Mouse (Mus musculus): ENCODE data around the gene Sez6l. TPM values are rescaled to one million over a fixed set of nuclear protein-coding genes. Genes with fewer than 3 reads are reported as not detected.
"Not testable (repeated sequence)": the region's sequence is repeated elsewhere in the genome, so short reads cannot be mapped to it uniquely, and the experiment has no call there.

Sez6l gene
- polyA plus RNA-seq, 1 experiment from 2014 or later, result 35.5 TPM

DNA sequence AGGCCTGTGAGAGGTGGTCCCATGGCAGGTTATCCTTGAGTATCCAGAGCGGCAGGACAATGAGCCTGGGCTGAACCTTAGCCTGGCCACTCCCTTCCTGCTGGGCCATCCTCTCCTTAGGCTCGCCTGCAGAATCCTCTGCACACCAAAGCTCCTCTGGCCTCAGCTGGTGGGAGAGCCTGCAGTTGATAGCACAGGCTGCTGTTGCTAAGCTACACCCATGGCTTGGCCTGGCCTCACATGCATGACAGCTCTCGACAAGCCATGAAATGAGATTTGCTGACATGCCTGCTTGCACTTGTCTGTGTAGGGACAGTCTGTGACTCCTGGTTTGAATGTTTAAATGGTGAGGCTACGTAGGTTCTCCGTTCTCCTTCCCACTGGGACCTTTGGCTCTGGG, 160.3 kb downstream of the Sez6l start:
- Histone ChIP-seq H3K4me1 (replicated peaks; ENCODE audit: control insufficient read depth, insufficient read depth, low read length) (peaks cover 14% of the 10 kb centered on the region), H3K27me3 (ENCODE audit: control insufficient read depth, insufficient read depth, low read length) (no peaks in the 10 kb centered on the region), H3K9ac (no peak overlapping the region), H3K4me3 (replicated peaks; ENCODE audit: low read length) (no peak overlapping the region), H3K4me2 (replicated peaks) (no peak overlapping the region), H3K27ac (peak overlapping the region; percentile 66), H3K9me3 (ENCODE audit: control insufficient read depth, low read length) (no peaks in the 10 kb centered on the region), H3K36me3 (replicated peaks; ENCODE audit: control insufficient read depth, insufficient read depth) (peaks cover 15% of the 10 kb centered on the region)
- DNase-seq (ENCODE audit: low spot score) (no peak), ATAC-seq (ENCODE audit: low FRiP score) (peak; percentile 52; the same call in 1 of the 2 replicates)
- WGBS, result 23% methylated on average over 5 of the region's 5 CpGs

- H3K9ac ChIP-seq; H3K27ac ChIP-seq; H3K4me2 ChIP-seq (replicated peaks); H3K27me3 ChIP-seq (ENCODE audit: control insufficient read depth, insufficient read depth, low read length); H3K36me3 ChIP-seq (replicated peaks; ENCODE audit: control insufficient read depth, insufficient read depth); H3K9me3 ChIP-seq (ENCODE audit: control insufficient read depth, low read length); ATAC-seq (ENCODE audit: low FRiP score); H3K4me3 ChIP-seq (replicated peaks; ENCODE audit: low read length); DNase-seq (ENCODE audit: low spot score): not testable (repeated sequence)
- peaks cover 35% of the 10 kb centered on the region for H3K4me1 ChIP-seq (replicated peaks; ENCODE audit: control insufficient read depth, insufficient read depth, low read length)
- WGBS, result 81% methylated on average over 4 of the region's 4 CpGs
These were observed 164.2 kb downstream of the Sez6l start for GRCm38 (mm10) chr5:112412781-112413180.

GRCm38 (mm10) chr5:112411514-112412335, 165.3 kb downstream of the Sez6l start:
- H3K4me2 ChIP-seq (replicated peaks), result peak overlapping the region; percentile 40
- peak overlapping the region; percentile 78 for H3K27ac ChIP-seq
- DNase-seq (ENCODE audit: low spot score) (peak; percentile 72), ATAC-seq (ENCODE audit: low FRiP score) (peak; percentile 44; the same call in 1 of the 2 replicates)
- H3K4me3 ChIP-seq (replicated peaks; ENCODE audit: low read length), result no peak overlapping the region
- H3K36me3 ChIP-seq (replicated peaks; ENCODE audit: control insufficient read depth, insufficient read depth), result no peaks in the 10 kb centered on the region
- peaks cover 35% of the 10 kb centered on the region for H3K4me1 ChIP-seq (replicated peaks; ENCODE audit: control insufficient read depth, insufficient read depth, low read length)
- H3K9ac ChIP-seq, result 0 out of 2 replicates have a peak overlapping the region, but pooled peaks have one; percentile 9
- 12% methylated on average over 19 of the region's 19 CpGs for WGBS
- no peaks in the 10 kb centered on the region for H3K9me3 ChIP-seq (ENCODE audit: control insufficient read depth, low read length)
- no peaks in the 10 kb centered on the region for H3K27me3 ChIP-seq (ENCODE audit: control insufficient read depth, insufficient read depth, low read length)

DNA sequence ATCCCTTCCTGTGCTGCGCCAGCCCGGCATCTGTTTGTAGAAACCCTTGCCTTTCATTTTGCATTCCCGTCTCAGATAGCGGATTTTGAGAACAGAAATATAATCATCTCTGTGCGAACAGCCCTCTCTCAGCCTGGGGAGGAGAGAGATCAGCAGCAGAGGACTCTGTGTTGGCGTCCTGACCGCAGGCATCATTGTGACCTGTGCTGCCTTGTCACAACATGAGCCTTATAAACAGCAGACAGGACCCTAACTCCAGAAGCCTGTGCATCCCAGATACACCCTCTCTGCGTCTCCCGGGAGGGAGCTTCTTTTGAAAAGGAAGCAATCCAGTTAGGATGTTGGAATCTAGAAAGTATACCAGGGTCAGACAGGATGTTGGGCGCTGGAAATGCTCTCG, 165.9 kb downstream of the Sez6l start:
- peak; percentile 39; the same call in 1 of the 2 replicates for ATAC-seq (ENCODE audit: low FRiP score)
- H3K36me3 ChIP-seq (replicated peaks; ENCODE audit: control insufficient read depth, insufficient read depth), result no peaks in the 10 kb centered on the region
- 27% methylated on average over 11 of the region's 11 CpGs for WGBS
- H3K9me3 ChIP-seq (ENCODE audit: control insufficient read depth, low read length), result no peaks in the 10 kb centered on the region
- peak overlapping the region; percentile 78 for H3K27ac ChIP-seq
- no peak overlapping the region for H3K4me3 ChIP-seq (replicated peaks; ENCODE audit: low read length)
- H3K4me1 ChIP-seq (replicated peaks; ENCODE audit: control insufficient read depth, insufficient read depth, low read length), result peaks cover 29% of the 10 kb centered on the region
- 0 out of 2 replicates have a peak overlapping the region, but pooled peaks have one; percentile 16 for H3K9ac ChIP-seq
- no peak for DNase-seq (ENCODE audit: low spot score)
- peak overlapping the region; percentile 40 for H3K4me2 ChIP-seq (replicated peaks)
- no peaks in the 10 kb centered on the region for H3K27me3 ChIP-seq (ENCODE audit: control insufficient read depth, insufficient read depth, low read length)

DNA sequence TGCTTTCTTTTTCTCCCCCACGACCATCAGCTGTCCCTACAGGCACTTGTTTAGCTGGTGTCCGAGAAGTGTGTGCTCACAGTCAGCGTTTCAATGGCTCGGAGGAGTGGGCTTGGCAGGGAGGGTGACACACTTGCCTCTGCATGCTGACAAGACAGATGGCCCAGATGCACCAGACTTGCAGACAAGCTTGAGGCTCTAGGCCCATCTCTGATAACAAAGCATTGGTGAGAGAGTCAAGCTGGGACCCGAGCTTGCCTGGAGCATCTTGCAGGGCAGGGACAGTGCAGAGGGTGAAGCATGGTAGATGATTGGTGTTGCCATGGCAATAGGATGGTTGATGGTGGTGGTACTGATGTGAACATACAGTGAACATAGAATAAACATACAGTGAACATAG, 167.7 kb downstream of the Sez6l start:
- H3K4me3 ChIP-seq (replicated peaks; ENCODE audit: low read length), result no peak overlapping the region
- H3K9ac ChIP-seq, result no peak overlapping the region

DNA sequence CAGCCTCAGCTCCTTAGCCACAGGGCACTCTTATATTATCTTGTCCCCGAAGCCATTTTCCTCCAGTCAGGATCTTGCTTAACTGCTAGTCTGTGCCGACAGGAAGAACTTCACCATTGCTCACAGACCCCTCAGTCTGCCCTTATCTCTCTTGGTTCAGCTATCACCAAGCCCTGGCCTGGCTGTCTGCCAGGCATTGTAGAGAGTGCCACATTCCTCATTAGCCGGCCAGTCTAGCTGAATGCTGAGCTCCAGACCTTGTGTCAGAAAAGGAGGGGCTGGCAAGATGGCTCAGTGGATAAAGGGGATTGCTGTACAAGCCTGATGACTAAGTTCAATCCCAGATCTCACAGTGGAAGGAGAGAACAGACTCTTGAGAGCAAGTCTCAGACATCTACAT, 171.0 kb downstream of the Sez6l start:
- H3K36me3 ChIP-seq (replicated peaks; ENCODE audit: control insufficient read depth, insufficient read depth), result no peaks in the 10 kb centered on the region
- no peak overlapping the region for H3K9ac ChIP-seq
- H3K4me3 ChIP-seq (replicated peaks; ENCODE audit: low read length), result no peak overlapping the region
- H3K9me3 ChIP-seq (ENCODE audit: control insufficient read depth, low read length), result no peaks in the 10 kb centered on the region
- 65% methylated on average over 3 of the region's 3 CpGs for WGBS
- peaks cover 14% of the 10 kb centered on the region for H3K4me1 ChIP-seq (replicated peaks; ENCODE audit: control insufficient read depth, insufficient read depth, low read length)
- DNase-seq (ENCODE audit: low spot score) (no peak), ATAC-seq (ENCODE audit: low FRiP score) (no peak)
- no peak overlapping the region for H3K4me2 ChIP-seq (replicated peaks)
- no peaks in the 10 kb centered on the region for H3K27me3 ChIP-seq (ENCODE audit: control insufficient read depth, insufficient read depth, low read length)
- H3K27ac ChIP-seq, result no peak overlapping the region

More for the DNA sequence above, 167.7 kb downstream of the Sez6l start:
- WGBS, result 32% methylated on average over 5 of the region's 5 CpGs
- Histone ChIP-seq H3K4me2 (replicated peaks) (no peak overlapping the region), H3K9me3 (ENCODE audit: control insufficient read depth, low read length) (no peaks in the 10 kb centered on the region), H3K4me1 (replicated peaks; ENCODE audit: control insufficient read depth, insufficient read depth, low read length) (peaks cover 29% of the 10 kb centered on the region), H3K36me3 (replicated peaks; ENCODE audit: control insufficient read depth, insufficient read depth) (no peaks in the 10 kb centered on the region), H3K27ac (peak overlapping the region; percentile 41; the same call in 1 of the 2 replicates), H3K27me3 (ENCODE audit: control insufficient read depth, insufficient read depth, low read length) (no peaks in the 10 kb centered on the region)
- DNase-seq (ENCODE audit: low spot score), result no peak
- no peak for ATAC-seq (ENCODE audit: low FRiP score)

- no peak overlapping the region for H3K4me3 ChIP-seq (replicated peaks; ENCODE audit: low read length)
These were observed 174.5 kb downstream of the Sez6l start for GRCm38 (mm10) chr5:112402437-112402836.

GRCm38 (mm10) chr5:112399284-112399683, 177.7 kb downstream of the Sez6l start:
- Histone ChIP-seq H3K4me2 (replicated peaks) (no peak overlapping the region), H3K27ac (no peak overlapping the region), H3K9ac (no peak overlapping the region), H3K9me3 (ENCODE audit: control insufficient read depth, low read length) (no peaks in the 10 kb centered on the region), H3K36me3 (replicated peaks; ENCODE audit: control insufficient read depth, insufficient read depth) (no peaks in the 10 kb centered on the region), H3K4me1 (replicated peaks; ENCODE audit: control insufficient read depth, insufficient read depth, low read length) (0 out of 2 replicates have a peak, but pooled peaks cover 4% of the 10 kb centered on the region), H3K27me3 (ENCODE audit: control insufficient read depth, insufficient read depth, low read length) (no peaks in the 10 kb centered on the region), H3K4me3 (replicated peaks; ENCODE audit: low read length) (no peak overlapping the region)
- ATAC-seq (ENCODE audit: low FRiP score), result no peak
- DNase-seq (ENCODE audit: low spot score), result no peak
- WGBS, result 79% methylated on average over 10 of the region's 10 CpGs

More at GRCm38 (mm10) chr5:112402437-112402836, 174.5 kb downstream of the Sez6l start:
- no peak for ATAC-seq (ENCODE audit: low FRiP score)
- H3K27me3 ChIP-seq (ENCODE audit: control insufficient read depth, insufficient read depth, low read length), result no peaks in the 10 kb centered on the region
- 60% methylated on average over 3 of the region's 3 CpGs for WGBS
- H3K9ac ChIP-seq, result no peak overlapping the region
- H3K4me1 ChIP-seq (replicated peaks; ENCODE audit: control insufficient read depth, insufficient read depth, low read length), result no peaks in the 10 kb centered on the region
- H3K4me2 ChIP-seq (replicated peaks), result no peak overlapping the region
- no peak overlapping the region for H3K27ac ChIP-seq
- no peak for DNase-seq (ENCODE audit: low spot score)
- no peaks in the 10 kb centered on the region for H3K36me3 ChIP-seq (replicated peaks; ENCODE audit: control insufficient read depth, insufficient read depth)
- H3K9me3 ChIP-seq (ENCODE audit: control insufficient read depth, low read length), result no peaks in the 10 kb centered on the region

- WGBS, result 64% methylated on average over 18 of the region's 18 CpGs
- no peaks in the 10 kb centered on the region for H3K9me3 ChIP-seq (ENCODE audit: control insufficient read depth, low read length)
- H3K4me2 ChIP-seq (replicated peaks), result no peak overlapping the region
- DNase-seq (ENCODE audit: low spot score), result no peak
- H3K36me3 ChIP-seq (replicated peaks; ENCODE audit: control insufficient read depth, insufficient read depth), result peaks cover 7% of the 10 kb centered on the region
- H3K9ac ChIP-seq, result no peak overlapping the region
- H3K27me3 ChIP-seq (ENCODE audit: control insufficient read depth, insufficient read depth, low read length), result no peaks in the 10 kb centered on the region
- H3K4me1 ChIP-seq (replicated peaks; ENCODE audit: control insufficient read depth, insufficient read depth, low read length), result peaks cover 33% of the 10 kb centered on the region
- H3K27ac ChIP-seq, result no peak overlapping the region
- no peak overlapping the region for H3K4me3 ChIP-seq (replicated peaks; ENCODE audit: low read length)
- ATAC-seq (ENCODE audit: low FRiP score), result no peak
These were observed 180.9 kb downstream of the Sez6l start for GRCm38 (mm10) chr5:112396066-112396465.
